8 mouse cellular contexts compared by ENCODE assay signal in the genomic region with DNA sequence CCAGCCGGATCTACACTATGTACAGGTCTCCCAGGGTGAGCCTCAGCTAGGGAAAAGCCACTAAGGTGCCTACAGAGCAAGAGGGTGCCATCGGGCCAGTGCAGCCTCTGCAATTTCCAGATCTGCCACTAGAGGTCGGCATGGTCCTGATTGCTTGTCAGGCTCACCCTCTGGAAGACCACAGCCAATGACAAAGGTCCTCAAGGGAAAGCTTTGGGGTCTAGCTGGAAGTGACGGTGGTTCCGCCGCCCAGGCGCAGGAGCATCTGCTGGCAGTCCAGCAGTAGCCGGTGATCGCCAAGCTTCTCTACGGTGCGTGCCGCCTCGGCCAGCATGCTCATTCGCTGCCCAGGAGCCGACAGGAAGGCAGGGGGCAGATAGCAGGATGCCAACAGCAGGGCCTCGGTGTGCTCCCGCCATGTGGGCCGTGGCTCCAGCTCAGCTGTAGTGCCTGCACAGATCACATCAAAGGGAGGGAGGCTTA. TPM values are rescaled to one million over a fixed set of nuclear protein-coding genes. Genes with fewer than 3 reads are reported as not detected.
A peak's percentile ranks its signal among the peaks of the same experiment; 100 is the strongest.
DNase-seq lines count a peak whose midpoint lies in the region; ATAC-seq and TF ChIP-seq lines count a peak whose summit lies in the region.

No protein-coding gene starts in this region.

- WGBS in embryonic facial prominence, embryonic 14.5 days: 24% methylated on average over 18 of the region's 18 CpGs
- WGBS in kidney, adult 2 months: 17% methylated on average over 18 of the region's 18 CpGs
- 19% methylated on average over 18 of the region's 18 CpGs for WGBS in limb, embryonic 12.5 days
- WGBS in midbrain, embryonic 15.5 days: 7% methylated on average over 18 of the region's 18 CpGs

- no peak for TF ChIP-seq POLR2A in kidney, adult 2 months (IDR thresholded peaks at IDR 0.05; ENCODE audit: low read depth, low read length)

- H3K27me3 ChIP-seq in embryonic facial prominence, embryonic 14.5 days (replicated peaks; ENCODE audit: control insufficient read depth, insufficient read depth, low read length): no peaks in the 10 kb centered on the region
- H3K27me3 ChIP-seq in kidney, adult 2 months (replicated peaks; ENCODE audit: control insufficient read depth, insufficient read depth, low read length): no peaks in the 10 kb centered on the region
- H3K27me3 ChIP-seq in limb, embryonic 12.5 days: no peaks in the 10 kb centered on the region
- no peaks in the 10 kb centered on the region for H3K27me3 ChIP-seq in midbrain, embryonic 15.5 days (replicated peaks)

- no peaks in the 10 kb centered on the region for H3K4me1 ChIP-seq in embryonic facial prominence, embryonic 14.5 days (ENCODE audit: control insufficient read depth, insufficient read depth, low read length)
- H3K4me1 ChIP-seq in kidney, adult 2 months (ENCODE audit: control insufficient read depth, insufficient read depth, low read length): no peaks in the 10 kb centered on the region
- H3K4me1 ChIP-seq in limb, embryonic 12.5 days (replicated peaks): peaks cover 12% of the 10 kb centered on the region
- H3K4me1 ChIP-seq in midbrain, embryonic 15.5 days: peaks cover 22% of the 10 kb centered on the region

- no peak overlapping the region for H3K4me2 ChIP-seq in embryonic facial prominence, embryonic 14.5 days (ENCODE audit: low read depth, low read length)
- no peak overlapping the region for H3K4me2 ChIP-seq in limb, embryonic 12.5 days
- H3K4me2 ChIP-seq in midbrain, embryonic 15.5 days: peak overlapping the region; percentile 36

- no peak overlapping the region for H3K4me3 ChIP-seq in embryonic facial prominence, embryonic 14.5 days (ENCODE audit: low read depth, low read length)
- H3K4me3 ChIP-seq in kidney, adult 2 months (ENCODE audit: insufficient read depth, low read depth, low read length): no peak overlapping the region
- no peak overlapping the region for H3K4me3 ChIP-seq in limb, embryonic 12.5 days (replicated peaks)
- no peak overlapping the region for H3K4me3 ChIP-seq in midbrain, embryonic 15.5 days

- no peak overlapping the region for H3K9ac ChIP-seq in embryonic facial prominence, embryonic 14.5 days (ENCODE audit: low read depth, low read length)
- peak overlapping the region; percentile 37; the same call in 1 of the 2 replicates for H3K9ac ChIP-seq in limb, embryonic 12.5 days (replicated peaks)
- 0 out of 2 replicates have a peak overlapping the region, but pooled peaks have one; percentile 7 for H3K9ac ChIP-seq in midbrain, embryonic 15.5 days

- peak; percentile 80 for DNase-seq in A20 (ENCODE audit: low read depth, low spot score)
- peak; percentile 77 to 83 for DNase-seq in adrenal gland, postnatal 4 days (ENCODE audit: low spot score in 2 of 2)
- peak; percentile 90 for DNase-seq in embryonic facial prominence, embryonic 14.5 days (ENCODE audit: low spot score)
- DNase-seq in heart, adult 8-10 months (ENCODE audit: low spot score): peak; percentile 91
- DNase-seq in kidney, adult 2 months: peak; percentile 93
- peak; percentile 73 to 91 for DNase-seq in spleen, adult 18-20 months

- TF ChIP-seq CTCF in kidney, adult 2 months (conservative IDR thresholded peaks at IDR 0.05; ENCODE audit: insufficient read depth, insufficient read length, low read depth, low read length): peak; percentile 90

- peaks cover 94% of the 10 kb centered on the region for H3K36me3 ChIP-seq in embryonic facial prominence, embryonic 14.5 days (ENCODE audit: control insufficient read depth, insufficient read depth, low read length)
- no peaks in the 10 kb centered on the region; the same call in 1 of the 2 replicates for H3K36me3 ChIP-seq in kidney, adult 2 months (ENCODE audit: control insufficient read depth, insufficient read depth, low read length)
- H3K36me3 ChIP-seq in limb, embryonic 12.5 days: peaks cover 96% of the 10 kb centered on the region
- peaks cover 19% of the 10 kb centered on the region for H3K36me3 ChIP-seq in midbrain, embryonic 15.5 days (replicated peaks)

- peak; percentile 74 for ATAC-seq in embryonic facial prominence, embryonic 14.5 days (ENCODE audit: low read depth)
- ATAC-seq in limb, embryonic 12.5 days (ENCODE audit: insufficient number of reproducible peaks, insufficient read depth, low FRiP score, low TSS enrichment, low read depth): peak; percentile 29
- ATAC-seq in midbrain, embryonic 15.5 days (replicated peaks): peak; percentile 82

- H3K9me3 ChIP-seq in embryonic facial prominence, embryonic 14.5 days (ENCODE audit: control insufficient read depth, low read length): peaks cover 4% of the 10 kb centered on the region
- H3K9me3 ChIP-seq in limb, embryonic 12.5 days: peaks cover 3% of the 10 kb centered on the region
- H3K9me3 ChIP-seq in midbrain, embryonic 15.5 days: no peaks in the 10 kb centered on the region

- no peak overlapping the region; the same call in 1 of the 2 replicates for H3K27ac ChIP-seq in embryonic facial prominence, embryonic 14.5 days (replicated peaks; ENCODE audit: low read depth, low read length)
- no peak overlapping the region for H3K27ac ChIP-seq in kidney, adult 2 months (ENCODE audit: insufficient read depth, low read depth, low read length)
- peak overlapping the region; percentile 70 for H3K27ac ChIP-seq in limb, embryonic 12.5 days
- peak overlapping the region; percentile 78 for H3K27ac ChIP-seq in midbrain, embryonic 15.5 days

RNA-seq across cellular contexts. Expression of gene Srebf1, which starts 22.6 kb away (rescaled TPM):
- total RNA-seq in adrenal gland, postnatal 4 days (2021): 100 to 1,000 TPM; 135 to 160 TPM
- polyA plus RNA-seq in embryonic facial prominence, embryonic 14.5 days (2014; fragmentation: Nextera tagmentation; extraction: Ambion mirVana): 58.3 and 67.6 TPM in 2 replicates
- 10 to 100 TPM; 31.0 to 42.3 (median 36.5) TPM for total RNA-seq in heart, adult 8-10 months (2022)
- 89.1 and 123 TPM in 2 replicates for polyA plus RNA-seq in kidney, adult 2 months (2012; rRNA removed)
- 54.1 and 61.2 TPM in 2 replicates for polyA plus RNA-seq in limb, embryonic 12.5 days (2016; fragmentation: Nextera tagmentation; extraction: Ambion mirVana)
- polyA plus RNA-seq in midbrain, embryonic 15.5 days (2015; fragmentation: Nextera tagmentation; extraction: Ambion mirVana): 37.0 and 38.3 TPM in 2 replicates

Comparison
In these comparisons a context has a peak if more than half of its experiments do, and no peak if none do; other contexts are left out.
1. ATAC-seq: peak in every context shown above with its lines; median percentile 82 in midbrain, embryonic 15.5 days; 74 in embryonic facial prominence, embryonic 14.5 days; 29 in limb, embryonic 12.5 days.
2. H3K27ac ChIP-seq: peak in limb, embryonic 12.5 days (single experiment) and midbrain, embryonic 15.5 days (single experiment); none in embryonic facial prominence, embryonic 14.5 days (single experiment) and kidney, adult 2 months (single experiment).
3. Peak in every context shown above with its lines, with median percentiles within 50 percentile points of each other: DNase-seq.